Mouse (Mus musculus) myocyte (in vitro differentiated cells): ENCODE measurements around the gene Cobl.

Source experiments
- CEBPB ChIP-seq: IDR thresholded peaks from 2 replicates; pipeline ENCODE4 v1.6.1; 2011; ENCODE audit warnings: mild to moderate bottlenecking, moderate library complexity; ENCODE audit not compliant: poor library complexity, insufficient read depth, severe bottlenecking
- E2F4 ChIP-seq: IDR thresholded peaks from one replicate; pipeline ENCODE4 v1.6.1; 2011; ENCODE audit warnings: mild to moderate bottlenecking, control low read depth, moderate library complexity; ENCODE audit not compliant: insufficient read depth
- MAX ChIP-seq: IDR thresholded peaks from one replicate; pipeline ENCODE4 v1.6.1; 2011; ENCODE audit warnings: low read depth, mild to moderate bottlenecking, control low read depth
- MYOD1 ChIP-seq, 3 experiments: IDR thresholded peaks; one replicate each; pipeline ENCODE4 v1.6.1; 2011; ENCODE audit warnings: control low read depth in 2 of 3, low read depth in 2 of 3, mild to moderate bottlenecking in 2 of 3, moderate library complexity in 1 of 3; ENCODE audit not compliant: insufficient read length in 2 of 3, control insufficient read depth in 1 of 3
- POLR2A ChIP-seq: IDR thresholded peaks from one replicate; pipeline ENCODE4 v1.6.1; 2011; ENCODE audit warnings: low read depth, mild to moderate bottlenecking, control low read depth, moderate library complexity; ENCODE audit not compliant: insufficient read length
- POLR2AphosphoS2 ChIP-seq: IDR thresholded peaks from one replicate; pipeline ENCODE4 v1.6.1; 2011; ENCODE audit warnings: low read depth, control low read depth; ENCODE audit not compliant: insufficient read length
- SRF ChIP-seq: IDR thresholded peaks from one replicate; pipeline ENCODE4 v1.6.1; 2011; ENCODE audit warnings: low read depth; ENCODE audit not compliant: control insufficient read depth, insufficient read length
- USF1 ChIP-seq: IDR thresholded peaks from one replicate; pipeline ENCODE4 v1.6.1; 2011; ENCODE audit warnings: low read depth, mild to moderate bottlenecking, control low read depth, moderate library complexity

- no peak for TF ChIP-seq E2F4
- no peak for TF ChIP-seq SRF
- no peak for TF ChIP-seq POLR2A
- no peak for TF ChIP-seq POLR2AphosphoS2
- no peak for TF ChIP-seq CEBPB
- TF ChIP-seq USF1: no peak
- TF ChIP-seq MYOD1 (IDR thresholded peaks at IDR 0.05; ENCODE audit: control insufficient read depth in 1 of 3, insufficient read length in 2 of 3, low read depth in 2 of 3): peak in 1 of 3 experiments; percentile 37
- no peak for TF ChIP-seq MAX
Measured at GRCm38 (mm10) chr11:12321445-12321844, 143.3 kb downstream of the Cobl start.
